28 mouse cellular contexts compared by ENCODE assay signal in genomic region chr6:133976854-133977253, GRCm38 (mm10). TPM values are rescaled to one million over a fixed set of nuclear protein-coding genes. Genes with fewer than 3 reads are reported as not detected.
DNase-seq lines count a peak whose midpoint lies in the region; ATAC-seq and TF ChIP-seq lines count a peak whose summit lies in the region.
"Had no signal": no experiment of that assay in that cellular context is flagged by ENCODE, and none has a peak within 500 bp of the region (broad histone marks: within the 10 kb centered on the region; RNA-seq: fewer than 3 reads in every experiment).

No protein-coding gene starts in this region.

- H3K4me1 ChIP-seq in kidney, embryonic 14.5 days (ENCODE audit: control insufficient read depth, insufficient read depth, low read length), result no peaks in the 10 kb centered on the region; the same call in 1 of the 2 replicates
- H3K4me1 ChIP-seq in midbrain, embryonic 10.5 days, result no peaks in the 10 kb centered on the region
- H3K4me1 ChIP-seq in midbrain, embryonic 13.5 days (replicated peaks), result no peaks in the 10 kb centered on the region
- H3K4me1 ChIP-seq: embryonic facial prominence, embryonic 12.5 days had no signal

- H3K36me3 ChIP-seq in kidney, embryonic 14.5 days (ENCODE audit: control insufficient read depth, insufficient read depth, low read length), result no peaks in the 10 kb centered on the region
- H3K36me3 ChIP-seq in midbrain, embryonic 10.5 days, result no peaks in the 10 kb centered on the region
- no peaks in the 10 kb centered on the region for H3K36me3 ChIP-seq in midbrain, embryonic 13.5 days
- H3K36me3 ChIP-seq: embryonic facial prominence, embryonic 12.5 days; heart, embryonic 13.5 days had no signal

- H3K9me3 ChIP-seq in kidney, embryonic 14.5 days (ENCODE audit: control insufficient read depth, low read length), result no peaks in the 10 kb centered on the region
- no peaks in the 10 kb centered on the region for H3K9me3 ChIP-seq in midbrain, embryonic 10.5 days (replicated peaks)
- H3K9me3 ChIP-seq in midbrain, embryonic 13.5 days, result no peaks in the 10 kb centered on the region
- H3K9me3 ChIP-seq: embryonic facial prominence, embryonic 12.5 days had no signal

- CTCF ChIA-PET in Patski (lab: Charles Lee), result interaction anchor here (1.5 kb wide), 1 partner anchor 10 kb away, joined by 4 read pairs; no protein-coding TSS in a partner anchor

- no peak overlapping the region for H3K4me2 ChIP-seq in kidney, embryonic 14.5 days (replicated peaks; ENCODE audit: low read depth, low read length)
- no peak overlapping the region for H3K4me2 ChIP-seq in midbrain, embryonic 13.5 days (replicated peaks)
- H3K4me2 ChIP-seq: embryonic facial prominence, embryonic 12.5 days; heart, embryonic 13.5 days had no signal

- H3K9ac ChIP-seq in kidney, embryonic 14.5 days (ENCODE audit: low read depth, low read length), result no peak overlapping the region
- H3K9ac ChIP-seq in midbrain, embryonic 13.5 days (replicated peaks), result no peak overlapping the region
- H3K9ac ChIP-seq: embryonic facial prominence, embryonic 12.5 days; heart, embryonic 13.5 days; liver, embryonic 14.5 days had no signal

- H3K4me3 ChIP-seq in kidney, embryonic 14.5 days (ENCODE audit: low read length), result no peak overlapping the region
- no peak overlapping the region for H3K4me3 ChIP-seq in midbrain, embryonic 10.5 days
- H3K4me3 ChIP-seq in midbrain, embryonic 13.5 days (replicated peaks), result no peak overlapping the region
- H3K4me3 ChIP-seq: embryonic facial prominence, embryonic 12.5 days; heart, embryonic 13.5 days had no signal

- peak; percentile 85 for ATAC-seq in kidney, embryonic 14.5 days (ENCODE audit: low FRiP score, low TSS enrichment)
- ATAC-seq in midbrain, embryonic 13.5 days, result no peak
- ATAC-seq in Patski, result peak; percentile 26
- ATAC-seq: forebrain, embryonic 14.5 days; inflammation-experienced regulatory T-cells, adult 6 months had no signal

- in situ Hi-C loops in Patski (cut with MboI; ENCODE audit: low pct_unique_long_range_greater_than_20kb), result no loop called here

- no peaks in the 10 kb centered on the region for H3K27me3 ChIP-seq in kidney, embryonic 14.5 days (ENCODE audit: control insufficient read depth, insufficient read depth, low read length)
- no peaks in the 10 kb centered on the region for H3K27me3 ChIP-seq in midbrain, embryonic 10.5 days (ENCODE audit: low read depth, poor library complexity, severe bottlenecking)
- no peaks in the 10 kb centered on the region for H3K27me3 ChIP-seq in midbrain, embryonic 13.5 days
- peaks cover 8% of the 10 kb centered on the region for H3K27me3 ChIP-seq in Patski
- H3K27me3 ChIP-seq: CH12.LX; embryonic facial prominence, embryonic 12.5 days; heart, embryonic 13.5 days had no signal

- POLR2A ChIA-PET in Patski (lab: Charles Lee), result no interaction called here

- TF ChIP-seq CTCF in Patski (IDR thresholded peaks at IDR 0.05), result no peak

- H3K27ac ChIP-seq in kidney, embryonic 14.5 days (ENCODE audit: low read depth, low read length), result no peak overlapping the region
- H3K27ac ChIP-seq in midbrain, embryonic 10.5 days (replicated peaks), result 0 out of 2 replicates have a peak overlapping the region, but pooled peaks have one; percentile 17
- no peak overlapping the region for H3K27ac ChIP-seq in midbrain, embryonic 13.5 days
- H3K27ac ChIP-seq: embryonic facial prominence, embryonic 12.5 days; heart, embryonic 13.5 days; liver, embryonic 14.5 days; macrophage had no signal

- 22% methylated on average over 6 of the region's 6 CpGs for WGBS in kidney, embryonic 14.5 days
- 70% methylated on average over 6 of the region's 6 CpGs for WGBS in midbrain, embryonic 10.5 days
- 64% methylated on average over 6 of the region's 6 CpGs for WGBS in midbrain, embryonic 13.5 days

- peak; percentile 66 for DNase-seq in heart, adult 11 months
- no peak for DNase-seq in heart, adult 9 months (ENCODE audit: low spot score in 2 of 2)
- no peak for DNase-seq in kidney, adult 18-20 months
- DNase-seq in midbrain, embryonic 10.5 days (ENCODE audit: low spot score), result no peak
- no peak for DNase-seq in Patski (ENCODE audit: low read depth, low spot score)
- DNase-seq in thymus, adult 18-20 months, result no peak
- DNase-seq: adrenal gland, postnatal 10 days; cerebellum, adult 11-12 months; cerebellum, adult 9-11 months; embryo, embryonic 11 days; gastrocnemius, postnatal 14 days; heart, postnatal 10 days; kidney, adult 8-10 months; layer of hippocampus, adult 9-11 months; liver; lung, adult 2 months; lung, postnatal 10 days; retina, postnatal 1 day; right cerebral cortex, postnatal 14 days had no signal

RNA-seq across cellular contexts. Expression of gene Etv6, which starts 58.6 kb away (rescaled TPM):
- polyA plus RNA-seq in kidney, embryonic 14.5 days (2014; fragmentation: Nextera tagmentation; extraction: Ambion mirVana), result 11.4 and 18.1 TPM in 2 replicates
- polyA plus RNA-seq in midbrain, embryonic 10.5 days (2016; fragmentation: Nextera tagmentation; extraction: Ambion mirVana), result 12.6 and 12.8 TPM in 2 replicates
- polyA plus RNA-seq in midbrain, embryonic 13.5 days (2015; fragmentation: Nextera tagmentation; extraction: Ambion mirVana), result 5.8 and 6.9 TPM in 2 replicates
- 23.5 TPM for polyA plus RNA-seq in Patski (2021)
